Mouse (Mus musculus): Measurements from ENCODE around the gene Gdpgp1.

- TF ChIP-seq CTCF (conservative IDR thresholded peaks at IDR 0.05; ENCODE audit: low read length) (no peak), POU5F1 (IDR thresholded peaks at IDR 0.05; ENCODE audit: borderline replicate concordance, low read length) (no peak)
Observed at GRCm38 (mm10) chr7:80280998-80281397, 48.3 kb downstream of the Gdpgp1 start.

Data from E14TG2a.4 (cell line).